Mouse (Mus musculus): ENCODE data around the gene Cbl. TPM values are rescaled to one million over a fixed set of nuclear protein-coding genes. Genes with fewer than 3 reads are reported as not detected.
A peak's percentile ranks its signal among the peaks of the same experiment; 100 is the strongest.

Cbl gene
- polyA plus RNA-seq, 1 experiment from 2014 or later = 9.9 TPM

GRCm38 (mm10) chr9:44108269-44109055 lies 125.4 kb downstream of the Cbl start:
- DNase-seq (ENCODE audit: low spot score) = no peak
- WGBS = 70% methylated on average over 31 of the region's 31 CpGs
- no peaks in the 10 kb centered on the region for H3K36me3 ChIP-seq (ENCODE audit: insufficient read depth, low read length)
- H3K4me1 ChIP-seq (replicated peaks; ENCODE audit: insufficient read depth, low read length) = peaks cover 45% of the 10 kb centered on the region
- H3K9ac ChIP-seq (ENCODE audit: low read depth, low read length) = 0 out of 2 replicates have a peak overlapping the region, but pooled peaks have one; percentile 31
- peak overlapping the region; percentile 45 for H3K4me2 ChIP-seq (ENCODE audit: low read length)
- no peak for ATAC-seq (replicated peaks; ENCODE audit: low FRiP score, low read depth)
- H3K9me3 ChIP-seq (replicated peaks; ENCODE audit: low read length) = no peaks in the 10 kb centered on the region
- H3K27me3 ChIP-seq (ENCODE audit: insufficient read depth, low read length) = no peaks in the 10 kb centered on the region
- TF ChIP-seq CTCF (IDR thresholded peaks at IDR 0.05; ENCODE audit: low read depth) = no peak
- no peak overlapping the region for H3K4me3 ChIP-seq (replicated peaks; ENCODE audit: low read depth, low read length)
- no peak overlapping the region; the same call in 1 of the 2 replicates for H3K27ac ChIP-seq

GRCm38 (mm10) chr9:44107557-44108179 lies 126.2 kb downstream of the Cbl start:
- peak; percentile 57 for TF ChIP-seq CTCF (IDR thresholded peaks at IDR 0.05; ENCODE audit: low read depth)
- H3K27me3 ChIP-seq (ENCODE audit: insufficient read depth, low read length) = no peaks in the 10 kb centered on the region
- no peaks in the 10 kb centered on the region for H3K36me3 ChIP-seq (ENCODE audit: insufficient read depth, low read length)
- peak overlapping the region; percentile 63 for H3K27ac ChIP-seq
- ATAC-seq (replicated peaks; ENCODE audit: low FRiP score, low read depth) (peak; percentile 14; the same call in 1 of the 2 replicates), DNase-seq (ENCODE audit: low spot score) (no peak)
- H3K4me1 ChIP-seq (replicated peaks; ENCODE audit: insufficient read depth, low read length) = peaks cover 45% of the 10 kb centered on the region
- 29% methylated on average over 25 of the region's 25 CpGs for WGBS
- peak overlapping the region; percentile 45 for H3K4me2 ChIP-seq (ENCODE audit: low read length)
- 0 out of 2 replicates have a peak overlapping the region, but pooled peaks have one; percentile 31 for H3K9ac ChIP-seq (ENCODE audit: low read depth, low read length)
- 0 out of 2 replicates have a peak overlapping the region, but pooled peaks have one; percentile 0 for H3K4me3 ChIP-seq (replicated peaks; ENCODE audit: low read depth, low read length)
- no peaks in the 10 kb centered on the region for H3K9me3 ChIP-seq (replicated peaks; ENCODE audit: low read length)

DNA sequence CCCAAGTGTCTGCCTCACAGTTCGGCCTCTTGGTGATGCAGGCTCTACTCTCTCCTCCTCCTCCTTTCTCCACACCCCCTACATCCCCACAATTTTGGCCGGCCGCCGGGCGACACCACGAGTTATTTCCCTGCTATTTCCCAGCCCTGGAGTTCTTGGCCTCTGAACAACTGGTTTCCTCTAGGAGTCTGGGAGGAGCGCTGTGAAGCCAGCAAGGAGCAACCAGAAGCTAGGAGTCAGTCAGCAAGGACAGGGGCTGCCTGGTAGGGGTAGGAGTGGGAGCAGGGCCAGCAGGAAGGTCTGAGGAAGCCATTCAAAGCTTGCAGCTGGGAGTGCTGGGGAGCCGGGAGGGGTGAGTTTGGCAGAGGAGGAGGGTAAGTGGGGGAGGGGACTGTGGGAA lies 126.7 kb downstream of the Cbl start, which contains the start of gene C1qtnf5:
TSS of gene C1qtnf5 (plus strand) at position 136 of the 400 bp plus-strand sequence.
- Histone ChIP-seq H3K4me2 (ENCODE audit: low read length) (peak within 1 kb of the TSS; percentile 45), H3K27ac (peak within 1 kb of the TSS; percentile 63), H3K4me1 (replicated peaks; ENCODE audit: insufficient read depth, low read length) (peaks cover 45% of the 10 kb centered on the region), H3K9me3 (replicated peaks; ENCODE audit: low read length) (no peaks in the 10 kb centered on the region), H3K4me3 (replicated peaks; ENCODE audit: low read depth, low read length) (0 out of 2 replicates have a peak within 1 kb of the TSS, but pooled peaks have one; percentile 0), H3K9ac (ENCODE audit: low read depth, low read length) (0 out of 2 replicates have a peak within 1 kb of the TSS, but pooled peaks have one; percentile 35), H3K36me3 (ENCODE audit: insufficient read depth, low read length) (no peaks in the 10 kb centered on the region), H3K27me3 (ENCODE audit: insufficient read depth, low read length) (no peaks in the 10 kb centered on the region)
- DNase-seq (ENCODE audit: low spot score) (peak; percentile 94), ATAC-seq (replicated peaks; ENCODE audit: low FRiP score, low read depth) (peak; percentile 15; the same call in 1 of the 2 replicates)
- no peak for TF ChIP-seq CTCF (IDR thresholded peaks at IDR 0.05; ENCODE audit: low read depth)
- 17% methylated on average over 8 of the region's 8 CpGs for WGBS

- Histone ChIP-seq H3K4me1 (replicated peaks; ENCODE audit: insufficient read depth, low read length) (peaks cover 45% of the 10 kb centered on the region), H3K27me3 (ENCODE audit: insufficient read depth, low read length) (no peaks in the 10 kb centered on the region), H3K27ac (peak overlapping the region; percentile 63; the same call in 1 of the 2 replicates), H3K4me3 (replicated peaks; ENCODE audit: low read depth, low read length) (no peak overlapping the region), H3K9me3 (replicated peaks; ENCODE audit: low read length) (no peaks in the 10 kb centered on the region), H3K4me2 (ENCODE audit: low read length) (no peak overlapping the region), H3K36me3 (ENCODE audit: insufficient read depth, low read length) (no peaks in the 10 kb centered on the region), H3K9ac (ENCODE audit: low read depth, low read length) (0 out of 2 replicates have a peak overlapping the region, but pooled peaks have one; percentile 35)
- ATAC-seq (replicated peaks; ENCODE audit: low FRiP score, low read depth) = no peak
- 65% methylated on average over 4 of the region's 4 CpGs for WGBS
- no peak for TF ChIP-seq CTCF (IDR thresholded peaks at IDR 0.05; ENCODE audit: low read depth)
- no peak for DNase-seq (ENCODE audit: low spot score)
Observed at GRCm38 (mm10) chr9:44106596-44106995, 127.3 kb downstream of the Cbl start.

- no peak overlapping the region for H3K4me3 ChIP-seq (replicated peaks; ENCODE audit: low read depth, low read length)
Observed at GRCm38 (mm10) chr9:44106182-44106581, 127.7 kb downstream of the Cbl start.

DNA sequence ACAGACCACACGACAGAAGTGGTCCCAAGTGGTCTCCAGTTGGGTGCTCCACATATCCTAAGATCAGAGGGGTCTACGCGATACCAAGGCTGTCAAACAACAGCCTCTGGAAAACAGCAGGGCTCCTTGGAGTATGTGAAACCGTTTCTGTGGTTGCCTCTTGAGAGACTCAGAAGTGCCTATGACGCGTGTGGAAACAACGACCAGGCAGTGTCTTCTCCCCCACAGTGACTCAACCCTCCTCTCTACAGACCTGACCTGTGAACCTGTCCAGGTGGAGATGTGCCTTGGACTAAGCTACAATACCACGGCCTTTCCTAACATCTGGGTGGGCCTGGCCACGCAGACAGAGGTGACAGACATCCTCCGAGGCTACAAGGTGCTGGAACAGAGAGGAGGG lies 128.1 kb downstream of the Cbl start:
- Histone ChIP-seq H3K27ac (no peak overlapping the region), H3K4me3 (replicated peaks; ENCODE audit: low read depth, low read length) (no peak overlapping the region), H3K4me1 (replicated peaks; ENCODE audit: insufficient read depth, low read length) (peaks cover 45% of the 10 kb centered on the region), H3K36me3 (ENCODE audit: insufficient read depth, low read length) (no peaks in the 10 kb centered on the region), H3K27me3 (ENCODE audit: insufficient read depth, low read length) (no peaks in the 10 kb centered on the region), H3K9ac (ENCODE audit: low read depth, low read length) (no peak overlapping the region), H3K9me3 (replicated peaks; ENCODE audit: low read length) (no peaks in the 10 kb centered on the region), H3K4me2 (ENCODE audit: low read length) (no peak overlapping the region)
- no peak for TF ChIP-seq CTCF (IDR thresholded peaks at IDR 0.05; ENCODE audit: low read depth)
- 69% methylated on average over 10 of the region's 10 CpGs for WGBS
- no peak for ATAC-seq (replicated peaks; ENCODE audit: low FRiP score, low read depth)
- DNase-seq (ENCODE audit: low spot score) = no peak

More at GRCm38 (mm10) chr9:44106182-44106581, 127.7 kb downstream of the Cbl start:
- Histone ChIP-seq H3K9ac (ENCODE audit: low read depth, low read length) (0 out of 2 replicates have a peak overlapping the region, but pooled peaks have one; percentile 35), H3K9me3 (replicated peaks; ENCODE audit: low read length) (no peaks in the 10 kb centered on the region), H3K4me1 (replicated peaks; ENCODE audit: insufficient read depth, low read length) (peaks cover 45% of the 10 kb centered on the region), H3K27ac (no peak overlapping the region), H3K36me3 (ENCODE audit: insufficient read depth, low read length) (no peaks in the 10 kb centered on the region), H3K27me3 (ENCODE audit: insufficient read depth, low read length) (no peaks in the 10 kb centered on the region), H3K4me2 (ENCODE audit: low read length) (no peak overlapping the region)
- TF ChIP-seq CTCF (IDR thresholded peaks at IDR 0.05; ENCODE audit: low read depth) = no peak
- ATAC-seq (replicated peaks; ENCODE audit: low FRiP score, low read depth) = no peak
- no peak for DNase-seq (ENCODE audit: low spot score)
- WGBS = 73% methylated on average over 7 of the region's 7 CpGs
